Mouse (Mus musculus) forebrain, embryonic 16.5 days (tissue): ENCODE results near the gene Prf1. TPM values are rescaled to one million over a fixed set of nuclear protein-coding genes. Genes with fewer than 3 reads are reported as not detected.

Source experiments
- ATAC-seq: fragments of 200-750 bp; cut with Nextera tagmentation; 2 replicates; pipeline ENCODE4 v1.8.0; 2017; ENCODE audit warnings: mild to moderate bottlenecking, moderate library complexity
- H3K27ac ChIP-seq: fragments of 300-500 bp; sonication (generic); 2 replicates; pipeline ENCODE4 v1.5.1; 2014; ENCODE audit warnings: low read length, control low read depth
- H3K27me3 ChIP-seq: fragments of 300-500 bp; sonication (generic); replicated peaks from 2 replicates; pipeline ENCODE4 v1.6.1; 2014; ENCODE audit warnings: low read length; ENCODE audit not compliant: control insufficient read depth, insufficient read depth
- H3K36me3 ChIP-seq: fragments of 300-500 bp; sonication (generic); 2 replicates; pipeline ENCODE4 v1.6.1; 2014; ENCODE audit not compliant: control insufficient read depth, insufficient read depth
- H3K4me1 ChIP-seq: fragments of 300-500 bp; sonication (generic); replicated peaks from 2 replicates; pipeline ENCODE4 v1.6.1; 2014; ENCODE audit warnings: low read length; ENCODE audit not compliant: control insufficient read depth, insufficient read depth
- H3K4me2 ChIP-seq: fragments of 300-500 bp; sonication (generic); 2 replicates; pipeline ENCODE4 v1.6.1; 2014; ENCODE audit warnings: mild to moderate bottlenecking, low read length, control low read depth
- H3K4me3 ChIP-seq: fragments of 300-500 bp; sonication (generic); replicated peaks from 2 replicates; pipeline ENCODE4 v1.5.1; 2014; ENCODE audit warnings: mild to moderate bottlenecking, low read length, control low read depth
- H3K9ac ChIP-seq: fragments of 300-500 bp; sonication (generic); replicated peaks from 2 replicates; pipeline ENCODE4 v1.6.1; 2014; ENCODE audit warnings: low read depth, low read length, control low read depth
- H3K9me3 ChIP-seq: fragments of 300-500 bp; sonication (generic); 2 replicates; pipeline ENCODE4 v1.6.1; 2016; ENCODE audit warnings: low read length; ENCODE audit not compliant: control insufficient read depth
- WGBS: fragments of 180-500 bp; shearing (Covaris S2); extraction: QIAGEN DNeasy Blood & Tissue Kit; methylation state at CpG from one replicate; pipeline ENCODE4 v1.1.7; 2014; 5-methylcytosine and 5-hydroxymethylcytosine counted together
- polyA plus RNA-seq: library from polyadenylated mRNA; unstranded; fragments of >200 nt; fragmentation: Nextera tagmentation; extraction: Ambion mirVana; gene quantifications from 2 replicates; pipeline ENCODE4 v1.2.1, GENCODE M21; 2015

Prf1 gene
- polyA plus RNA-seq, 1 experiment from 2014 or later = not detected

DNA sequence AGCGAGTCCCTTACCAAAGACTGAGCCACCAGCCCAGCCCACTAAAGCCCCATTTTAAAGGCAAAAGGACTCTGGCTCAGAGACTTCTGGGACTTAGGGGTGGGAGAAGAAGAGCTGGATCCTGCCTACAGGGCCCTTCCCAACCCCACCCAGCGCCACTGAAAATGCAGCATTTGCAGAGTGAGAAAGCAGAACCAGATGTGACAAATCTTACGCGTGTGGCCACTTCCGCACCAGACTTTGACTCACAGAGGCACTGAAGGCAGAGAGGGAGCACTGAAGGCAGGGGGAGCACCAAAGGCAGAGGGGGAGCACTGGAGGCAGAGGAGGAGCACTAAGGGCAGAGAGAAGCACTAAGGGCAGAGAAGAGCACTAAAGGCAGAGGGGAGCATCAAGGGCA lies 30.3 kb upstream of the Prf1 start:
- no peak for ATAC-seq
- 92% methylated on average over 5 of the region's 5 CpGs for WGBS
- no peak overlapping the region for H3K4me2 ChIP-seq

GRCm38 (mm10) chr10:61272089-61272626 lies 25.5 kb upstream of the Prf1 start:
- H3K9me3 ChIP-seq = no peaks in the 10 kb centered on the region
- no peak overlapping the region for H3K4me3 ChIP-seq
- no peak overlapping the region for H3K9ac ChIP-seq
- no peaks in the 10 kb centered on the region for H3K36me3 ChIP-seq
- H3K4me1 ChIP-seq = peaks cover 8% of the 10 kb centered on the region; the same call in 1 of the 2 replicates
- no peak overlapping the region for H3K4me2 ChIP-seq
- no peak overlapping the region for H3K27ac ChIP-seq
- ATAC-seq = no peak
- peaks cover 14% of the 10 kb centered on the region; the same call in 1 of the 2 replicates for H3K27me3 ChIP-seq
- WGBS = 59% methylated on average over 8 of the region's 8 CpGs

More for the DNA sequence above, 30.3 kb upstream of the Prf1 start:
- H3K4me1 ChIP-seq = no peaks in the 10 kb centered on the region
- no peaks in the 10 kb centered on the region for H3K9me3 ChIP-seq
- no peak overlapping the region for H3K4me3 ChIP-seq
- no peak overlapping the region for H3K9ac ChIP-seq
- H3K27ac ChIP-seq = no peak overlapping the region
- no peaks in the 10 kb centered on the region for H3K36me3 ChIP-seq
- H3K27me3 ChIP-seq = peaks cover 6% of the 10 kb centered on the region; the same call in 1 of the 2 replicates

GRCm38 (mm10) chr10:61272631-61273030 lies 25.0 kb upstream of the Prf1 start:
- Histone ChIP-seq H3K9me3 (no peaks in the 10 kb centered on the region), H3K4me2 (peak overlapping the region; percentile 76), H3K9ac (peak overlapping the region; percentile 60), H3K4me3 (peak overlapping the region; percentile 55), H3K4me1 (peaks cover 8% of the 10 kb centered on the region; the same call in 1 of the 2 replicates), H3K27ac (no peak overlapping the region), H3K27me3 (peaks cover 14% of the 10 kb centered on the region; the same call in 1 of the 2 replicates), H3K36me3 (no peaks in the 10 kb centered on the region)
- ATAC-seq = 0 out of 2 replicates have a peak, but pooled peaks have one; percentile 11
- WGBS = 46% methylated on average over 5 of the region's 5 CpGs

- H3K4me1 ChIP-seq = peaks cover 8% of the 10 kb centered on the region; the same call in 1 of the 2 replicates
- peak; percentile 79 for ATAC-seq
- H3K9me3 ChIP-seq = no peaks in the 10 kb centered on the region
- under 1% methylated on average over 53 of the region's 75 CpGs for WGBS
- H3K27ac ChIP-seq = no peak within 1 kb of the TSS
- H3K27me3 ChIP-seq = peaks cover 14% of the 10 kb centered on the region; the same call in 1 of the 2 replicates
- peak within 1 kb of the TSS; percentile 76 for H3K4me2 ChIP-seq
- H3K4me3 ChIP-seq = peak within 1 kb of the TSS; percentile 55
- H3K9ac ChIP-seq = peak within 1 kb of the TSS; percentile 60
- no peaks in the 10 kb centered on the region for H3K36me3 ChIP-seq
Measured at GRCm38 (mm10) chr10:61273081-61273843, 24.4 kb upstream of the Prf1 start, which contains the start of gene Adamts14. Adamts14 (minus strand) TSS chr10:61273438.

GRCm38 (mm10) chr10:61273844-61274215 lies 23.8 kb upstream of the Prf1 start:
- Histone ChIP-seq H3K4me3 (peak overlapping the region; percentile 55), H3K9ac (no peak overlapping the region; the same call in 1 of the 2 replicates), H3K36me3 (no peaks in the 10 kb centered on the region), H3K27ac (no peak overlapping the region), H3K9me3 (no peaks in the 10 kb centered on the region), H3K27me3 (peaks cover 14% of the 10 kb centered on the region; the same call in 1 of the 2 replicates), H3K4me2 (peak overlapping the region; percentile 76), H3K4me1 (peaks cover 8% of the 10 kb centered on the region; the same call in 1 of the 2 replicates)
- ATAC-seq = no peak
- WGBS = 35% methylated on average over 7 of the region's 7 CpGs

- Histone ChIP-seq H3K4me3 (no peak overlapping the region), H3K27me3 (peaks cover 14% of the 10 kb centered on the region; the same call in 1 of the 2 replicates), H3K4me1 (peaks cover 8% of the 10 kb centered on the region; the same call in 1 of the 2 replicates), H3K27ac (no peak overlapping the region), H3K9ac (no peak overlapping the region), H3K4me2 (no peak overlapping the region), H3K36me3 (no peaks in the 10 kb centered on the region), H3K9me3 (no peaks in the 10 kb centered on the region)
- WGBS = 64% methylated on average over 2 of the region's 2 CpGs
- no peak for ATAC-seq
Measured at GRCm38 (mm10) chr10:61274532-61274931, 23.1 kb upstream of the Prf1 start.

- peaks cover 8% of the 10 kb centered on the region; the same call in 1 of the 2 replicates for H3K4me1 ChIP-seq
- 4% methylated on average over 5 of the region's 5 CpGs for WGBS
- peaks cover 14% of the 10 kb centered on the region; the same call in 1 of the 2 replicates for H3K27me3 ChIP-seq
- no peak overlapping the region for H3K4me3 ChIP-seq
- ATAC-seq = peak; percentile 48
- no peak overlapping the region for H3K27ac ChIP-seq
- no peaks in the 10 kb centered on the region for H3K9me3 ChIP-seq
- no peaks in the 10 kb centered on the region for H3K36me3 ChIP-seq
- H3K4me2 ChIP-seq = no peak overlapping the region
- H3K9ac ChIP-seq = no peak overlapping the region
Measured at GRCm38 (mm10) chr10:61275669-61276110, 21.9 kb upstream of the Prf1 start.

DNA sequence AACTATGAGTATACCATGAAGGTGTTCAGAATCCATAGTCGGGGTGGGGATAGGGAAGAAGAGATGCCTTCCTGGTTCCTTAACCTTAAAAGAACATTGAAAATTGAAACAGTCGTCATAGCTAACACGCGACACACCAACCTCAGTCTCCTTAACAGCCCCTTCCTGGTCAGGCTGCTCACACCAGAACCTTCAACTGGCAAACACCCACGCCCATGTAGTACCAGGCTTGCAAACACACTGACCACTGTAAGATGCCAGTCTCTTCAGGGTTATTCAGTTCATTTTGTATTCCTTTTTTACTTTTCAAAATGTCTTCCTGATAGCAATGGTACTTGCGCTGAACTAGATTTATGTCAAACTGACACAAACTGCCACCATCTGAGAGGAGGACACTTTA lies 20.6 kb upstream of the Prf1 start:
- no peak overlapping the region for H3K9ac ChIP-seq
- H3K36me3 ChIP-seq = no peaks in the 10 kb centered on the region
- no peaks in the 10 kb centered on the region for H3K9me3 ChIP-seq
- H3K4me3 ChIP-seq = no peak overlapping the region
- H3K27ac ChIP-seq = no peak overlapping the region
- no peak for ATAC-seq
- peaks cover 11% of the 10 kb centered on the region; the same call in 1 of the 2 replicates for H3K27me3 ChIP-seq
- WGBS = 91% methylated on average over 6 of the region's 6 CpGs
- H3K4me2 ChIP-seq = no peak overlapping the region
- peaks cover 8% of the 10 kb centered on the region; the same call in 1 of the 2 replicates for H3K4me1 ChIP-seq
